Mouse (Mus musculus): Measurements from ENCODE around the gene Chd2.

GRCm38 (mm10) chr7:73532916-73533315 is 8.7 kb downstream of the Chd2 start:
- no peak for TF ChIP-seq CTCF (IDR thresholded peaks at IDR 0.05; ENCODE audit: low read depth, low read length)
- no peak for TF ChIP-seq GATA1 (IDR thresholded peaks at IDR 0.05; ENCODE audit: borderline replicate concordance, low read length)
- TF ChIP-seq TAL1 (conservative IDR thresholded peaks at IDR 0.05; ENCODE audit: low read depth, low read length) = no peak
- no peak for TF ChIP-seq GATA2 (IDR thresholded peaks at IDR 0.05; ENCODE audit: borderline replicate concordance, low read depth, low read length)
- TF ChIP-seq POLR2AphosphoS5 (IDR thresholded peaks at IDR 0.05; ENCODE audit: insufficient replicate concordance, low read depth, low read length) = no peak

All from G1E (cell line).